Mouse (Mus musculus): ENCODE measurements at regions not wholly inside any gene's neighbourhood (a gene's known extent, or its start where the extent isn't known, plus 50 kb on each side); places are given as distances from the start of the nearest gene placed in this dataset.

- H3K9ac ChIP-seq: no peak overlapping the region
- no peak overlapping the region for H3K4me2 ChIP-seq
- peak overlapping the region; percentile 59 for H3K27ac ChIP-seq
- 25% methylated on average over 2 of the region's 2 CpGs for WGBS
- H3K36me3 ChIP-seq: no peaks in the 10 kb centered on the region
- H3K9me3 ChIP-seq: no peaks in the 10 kb centered on the region
- H3K4me1 ChIP-seq: peaks cover 18% of the 10 kb centered on the region; the same call in 1 of the 2 replicates
- no peaks in the 10 kb centered on the region for H3K27me3 ChIP-seq
- H3K4me3 ChIP-seq: no peak overlapping the region
- peak; percentile 64; the same call in 1 of the 2 replicates for ATAC-seq (ENCODE audit: borderline replicate concordance, extremely low read depth, low FRiP score, low TSS enrichment)
These were observed 53.9 kb downstream of the Gm11361 start for GRCm38 (mm10) chr13:28311248-28311647.

GRCm38 (mm10) chr13:28311658-28312057 is 54.3 kb downstream of the Gm11361 start:
- Histone ChIP-seq H3K4me3 (no peak overlapping the region), H3K4me1 (peaks cover 18% of the 10 kb centered on the region; the same call in 1 of the 2 replicates), H3K27me3 (no peaks in the 10 kb centered on the region), H3K4me2 (no peak overlapping the region), H3K9me3 (no peaks in the 10 kb centered on the region), H3K27ac (peak overlapping the region; percentile 58; the same call in 1 of the 2 replicates), H3K9ac (no peak overlapping the region), H3K36me3 (no peaks in the 10 kb centered on the region)
- WGBS: 32% methylated on average over 2 of the region's 2 CpGs
- ATAC-seq (ENCODE audit: borderline replicate concordance, extremely low read depth, low FRiP score, low TSS enrichment): peak; percentile 49; the same call in 1 of the 2 replicates

GRCm38 (mm10) chr13:28312090-28312489 is 54.8 kb downstream of the Gm11361 start:
- 28% methylated on average over 6 of the region's 6 CpGs for WGBS
- no peak; the same call in 1 of the 2 replicates for ATAC-seq (ENCODE audit: borderline replicate concordance, extremely low read depth, low FRiP score, low TSS enrichment)
- H3K4me3 ChIP-seq: no peak overlapping the region
- no peaks in the 10 kb centered on the region for H3K27me3 ChIP-seq
- no peaks in the 10 kb centered on the region for H3K36me3 ChIP-seq
- no peaks in the 10 kb centered on the region for H3K9me3 ChIP-seq
- H3K27ac ChIP-seq: peak overlapping the region; percentile 58
- peak overlapping the region; percentile 5; the same call in 1 of the 2 replicates for H3K4me2 ChIP-seq
- no peak overlapping the region for H3K9ac ChIP-seq
- peaks cover 18% of the 10 kb centered on the region; the same call in 1 of the 2 replicates for H3K4me1 ChIP-seq

GRCm38 (mm10) chr13:28313459-28313858 is 56.1 kb downstream of the Gm11361 start:
- H3K9ac ChIP-seq: no peak overlapping the region
- no peaks in the 10 kb centered on the region for H3K9me3 ChIP-seq
- H3K4me3 ChIP-seq: no peak overlapping the region
- H3K36me3 ChIP-seq: no peaks in the 10 kb centered on the region
- no peak overlapping the region for H3K4me2 ChIP-seq
- WGBS: 67% methylated on average over 1 of the region's 1 CpGs
- no peak for ATAC-seq (ENCODE audit: borderline replicate concordance, extremely low read depth, low FRiP score, low TSS enrichment)
- H3K27me3 ChIP-seq: no peaks in the 10 kb centered on the region
- H3K4me1 ChIP-seq: peaks cover 18% of the 10 kb centered on the region; the same call in 1 of the 2 replicates
- no peak overlapping the region for H3K27ac ChIP-seq

- no peaks in the 10 kb centered on the region for H3K9me3 ChIP-seq
- no peak overlapping the region for H3K9ac ChIP-seq
- no peak overlapping the region for H3K27ac ChIP-seq
- no peak overlapping the region for H3K4me2 ChIP-seq
- no peak overlapping the region for H3K4me3 ChIP-seq
- ATAC-seq (ENCODE audit: borderline replicate concordance, extremely low read depth, low FRiP score, low TSS enrichment): no peak
- H3K36me3 ChIP-seq: no peaks in the 10 kb centered on the region
- H3K27me3 ChIP-seq: no peaks in the 10 kb centered on the region
- 52% methylated on average over 5 of the region's 5 CpGs for WGBS
- peaks cover 18% of the 10 kb centered on the region; the same call in 1 of the 2 replicates for H3K4me1 ChIP-seq
These were observed 57.7 kb downstream of the Gm11361 start for GRCm38 (mm10) chr13:28314997-28315396.
